Mouse (Mus musculus) E14TG2a.4 (cell line): Measurements from ENCODE around the gene Rbfox1.

Source experiments
- CTCF ChIP-seq: conservative IDR thresholded peaks from 2 replicates; pipeline ENCODE4 v1.5.1; 2014; ENCODE audit warnings: low read length
- NANOG ChIP-seq: IDR thresholded peaks from 2 replicates; pipeline ENCODE4 v1.6.1; 2014; ENCODE audit warnings: borderline replicate concordance, low read length, mixed read lengths
- POU5F1 ChIP-seq: IDR thresholded peaks from 2 replicates; pipeline ENCODE4 v1.6.1; 2014; ENCODE audit warnings: low read length, borderline replicate concordance

- TF ChIP-seq CTCF (no peak), POU5F1 (no peak), NANOG (no peak)
Observed at GRCm38 (mm10) chr16:7228246-7228645, 1343.1 kb downstream of the Rbfox1 start.
